Mouse (Mus musculus) heart, adult 2 months (tissue): Measurements from ENCODE around the gene Atp6v0e2.

Source experiments
- CTCF ChIP-seq: fragments of 200-600 bp; IDR thresholded peaks from 2 replicates; pipeline ENCODE4 v1.8.1; 2022; ENCODE audit warnings: antibody characterized with exemption, mild to moderate bottlenecking, moderate library complexity
- POLR2A ChIP-seq: fragments of 200-500 bp; IDR thresholded peaks from 2 replicates; pipeline ENCODE4 v1.6.1; 2011; ENCODE audit warnings: mild to moderate bottlenecking, low read depth, low read length, control low read depth; ENCODE audit not compliant: insufficient read depth

DNA sequence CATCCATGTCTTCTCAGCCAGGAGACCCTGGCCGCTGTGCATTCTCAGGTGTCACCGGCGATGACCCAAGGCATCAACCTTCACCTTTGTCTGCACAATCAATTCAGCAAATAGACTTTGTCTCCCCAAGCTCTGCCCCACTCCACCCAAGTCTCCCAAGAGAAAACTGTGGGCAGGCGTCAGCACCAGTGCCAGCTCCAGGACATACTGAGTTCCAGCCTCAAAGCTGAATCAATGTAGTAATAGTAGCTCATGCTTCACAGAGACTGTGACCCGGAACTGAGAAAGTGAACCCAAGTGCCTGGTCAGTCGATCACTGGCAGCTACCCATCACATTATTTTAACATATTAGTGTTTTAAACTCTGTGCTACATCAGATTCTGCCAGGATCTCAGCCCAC, 10.9 kb downstream of the Atp6v0e2 start:
- no peak for TF ChIP-seq POLR2A
- no peak for TF ChIP-seq CTCF
